Mouse (Mus musculus) spleen, adult 2 months (tissue): ENCODE measurements around the gene Cacnb2. TPM values are rescaled to one million over a fixed set of nuclear protein-coding genes. Genes with fewer than 3 reads are reported as not detected.
"Not testable (repeated sequence)": the region's sequence is repeated elsewhere in the genome, so short reads cannot be mapped to it uniquely, and the experiment has no call there.

Experiments
- DNase-seq, 2 experiments: peaks; one replicate each; pipeline versions ENCODE4 v3.0.0 to v3.0.0-alpha.2; 2012 to 2021; ENCODE audit warnings: low spot score in 2 of 2, low read depth in 1 of 2
- H3K27ac ChIP-seq: fragments of 200-500 bp; 2 replicates; pipeline ENCODE4 v1.5.1; 2012; ENCODE audit warnings: low read length, inconsistent platforms; ENCODE audit not compliant: insufficient read depth
- H3K27me3 ChIP-seq: fragments of 200-500 bp; 2 replicates; pipeline ENCODE4 v1.6.1; 2012; ENCODE audit warnings: mild to moderate bottlenecking, moderate library complexity, low read length, inconsistent platforms; ENCODE audit not compliant: control insufficient read depth, insufficient read depth
- H3K36me3 ChIP-seq: fragments of 200-500 bp; 2 replicates; pipeline ENCODE4 v1.6.1; 2012; ENCODE audit warnings: mild to moderate bottlenecking, low read length, inconsistent platforms; ENCODE audit not compliant: control insufficient read depth, insufficient read depth
- H3K4me1 ChIP-seq: fragments of 200-500 bp; 2 replicates; pipeline ENCODE4 v1.6.1; 2011; ENCODE audit warnings: inconsistent platforms; ENCODE audit not compliant: control insufficient read depth, insufficient read depth, insufficient read length
- H3K4me3 ChIP-seq: fragments of 200-500 bp; 2 replicates; pipeline ENCODE4 v1.5.1; 2011; ENCODE audit warnings: mild to moderate bottlenecking, inconsistent platforms; ENCODE audit not compliant: insufficient read depth, insufficient read length; ENCODE audit errors: extremely low read depth
- CTCF ChIP-seq: fragments of 200-500 bp; IDR thresholded peaks from 2 replicates; pipeline ENCODE4 v1.5.1; 2011; ENCODE audit warnings: mild to moderate bottlenecking, inconsistent platforms; ENCODE audit not compliant: insufficient read depth, insufficient read length, insufficient replicate concordance; ENCODE audit errors: extremely low read depth
- POLR2A ChIP-seq: fragments of 200-500 bp; IDR thresholded peaks from 2 replicates; pipeline ENCODE4 v1.6.1; 2011; ENCODE audit warnings: low read depth, low read length, inconsistent platforms
- WGBS: fragments of 180-500 bp; shearing (Covaris S2); methylation state at CpG from one replicate; pipeline ENCODE4 v1.1.7; 2018; 5-methylcytosine and 5-hydroxymethylcytosine counted together
- polyA plus RNA-seq: library from polyadenylated mRNA; depleted of rRNA; stranded (reverse); fragments of >200 nt; gene quantifications from 2 replicates; pipeline ENCODE4 v1.2.3, GENCODE M21; 2012

Gene Cacnb2
- polyA plus RNA-seq, 1 experiment, result 0.37 TPM

DNA sequence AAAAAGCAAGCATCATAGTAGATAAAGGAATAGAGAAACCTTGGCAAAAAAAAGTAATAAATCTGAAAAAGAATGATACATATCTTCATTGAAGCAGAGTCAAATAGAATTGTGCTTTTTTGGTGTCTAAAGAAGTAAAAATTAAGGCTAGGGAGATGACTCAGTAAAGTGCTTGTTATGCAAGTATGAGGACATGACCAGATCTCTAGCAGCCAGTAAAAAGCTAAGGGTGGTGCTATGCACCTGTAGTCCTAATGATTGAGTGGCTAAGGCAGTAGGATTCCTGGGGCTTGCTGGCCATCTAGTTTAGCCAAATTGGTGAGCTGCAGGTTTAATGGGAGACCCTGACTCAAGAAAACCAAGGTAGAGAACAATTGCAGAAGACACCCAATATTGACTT, 122.5 kb downstream of the Cacnb2 start:
- H3K27me3 ChIP-seq, result no peaks in the 10 kb centered on the region
- no peak overlapping the region for H3K27ac ChIP-seq
- no peak for TF ChIP-seq POLR2A
- no peak for TF ChIP-seq CTCF
- no peak for DNase-seq
- no peaks in the 10 kb centered on the region for H3K36me3 ChIP-seq
- H3K4me3 ChIP-seq, result no peak overlapping the region
- H3K4me1 ChIP-seq, result no peaks in the 10 kb centered on the region

DNA sequence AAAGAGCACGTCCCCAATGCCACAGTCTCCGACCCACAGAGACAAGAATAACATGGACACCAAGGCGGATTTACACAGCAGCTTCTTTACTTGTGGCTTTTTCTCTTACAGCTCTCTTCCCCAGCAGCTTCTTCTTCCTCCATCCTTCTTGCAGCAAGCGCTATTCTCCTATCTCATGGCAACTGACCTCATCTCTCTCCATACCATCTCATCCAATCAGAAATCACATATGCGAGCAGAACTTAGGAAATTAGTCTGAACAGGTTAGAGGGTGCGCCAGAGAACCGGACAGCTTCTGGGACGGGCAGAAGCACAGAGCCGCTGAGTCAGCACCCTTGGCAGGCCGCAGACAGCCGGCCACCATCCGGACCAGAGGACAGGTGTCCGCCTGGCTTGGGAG, 123.7 kb downstream of the Cacnb2 start:
- not testable (repeated sequence) for H3K4me1 ChIP-seq, H3K27ac ChIP-seq, H3K4me3 ChIP-seq, DNase-seq, H3K27me3 ChIP-seq, H3K36me3 ChIP-seq
- 94% methylated on average over 13 of the region's 13 CpGs for WGBS

DNA sequence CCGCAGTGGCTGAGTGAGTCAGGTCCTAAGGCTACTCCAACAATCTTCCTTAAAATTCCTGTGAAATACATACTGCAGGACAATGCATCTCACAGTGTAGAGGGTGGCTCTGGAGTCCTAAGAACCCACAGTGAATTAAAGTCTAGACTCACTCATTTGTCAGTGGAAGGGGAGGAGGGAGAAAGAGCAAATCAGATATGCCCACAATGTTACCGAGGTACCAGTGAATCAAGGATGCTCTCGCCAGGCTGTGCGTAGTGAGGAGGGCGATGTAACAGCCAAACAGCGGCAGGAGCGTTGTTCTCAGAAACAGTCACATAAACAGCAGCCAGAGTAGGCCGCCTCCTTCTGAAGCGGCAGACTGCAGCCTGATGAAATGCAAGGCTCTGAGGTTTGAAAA, 136.0 kb downstream of the Cacnb2 start:
- H3K4me3 ChIP-seq, result no peak overlapping the region
- no peaks in the 10 kb centered on the region for H3K4me1 ChIP-seq
- H3K36me3 ChIP-seq, result no peaks in the 10 kb centered on the region
- DNase-seq, result no peak
- no peak for TF ChIP-seq CTCF
- TF ChIP-seq POLR2A, result no peak
- no peaks in the 10 kb centered on the region for H3K27me3 ChIP-seq
- WGBS, result 90% methylated on average over 9 of the region's 9 CpGs
- no peak overlapping the region for H3K27ac ChIP-seq

- DNase-seq, result no peak
- H3K4me3 ChIP-seq, result no peak overlapping the region
- TF ChIP-seq POLR2A (no peak), CTCF (no peak)
- H3K27ac ChIP-seq, result no peak overlapping the region
- H3K36me3 ChIP-seq, result no peaks in the 10 kb centered on the region
- no peaks in the 10 kb centered on the region for H3K27me3 ChIP-seq
- WGBS, result 93% methylated on average over 15 of the region's 15 CpGs
- no peaks in the 10 kb centered on the region for H3K4me1 ChIP-seq
Measured at GRCm38 (mm10) chr2:14739510-14739909, 136.6 kb downstream of the Cacnb2 start.

- no peaks in the 10 kb centered on the region for H3K36me3 ChIP-seq
- no peaks in the 10 kb centered on the region for H3K27me3 ChIP-seq
- no peak overlapping the region for H3K4me3 ChIP-seq
- WGBS, result 95% methylated on average over 7 of the region's 7 CpGs
- TF ChIP-seq CTCF (no peak), POLR2A (no peak)
- DNase-seq, result no peak
- H3K27ac ChIP-seq, result no peak overlapping the region
- no peaks in the 10 kb centered on the region for H3K4me1 ChIP-seq
Measured at GRCm38 (mm10) chr2:14740359-14740758, 137.5 kb downstream of the Cacnb2 start.

- no peaks in the 10 kb centered on the region for H3K36me3 ChIP-seq
- no peak overlapping the region for H3K27ac ChIP-seq
- TF ChIP-seq CTCF, result no peak
- TF ChIP-seq POLR2A, result no peak
- H3K4me3 ChIP-seq, result no peak overlapping the region
- no peak for DNase-seq
- no peaks in the 10 kb centered on the region for H3K27me3 ChIP-seq
- H3K4me1 ChIP-seq, result no peaks in the 10 kb centered on the region
- WGBS, result 89% methylated on average over 1 of the region's 1 CpGs
Measured at GRCm38 (mm10) chr2:14744761-14745160, 141.9 kb downstream of the Cacnb2 start.

DNA sequence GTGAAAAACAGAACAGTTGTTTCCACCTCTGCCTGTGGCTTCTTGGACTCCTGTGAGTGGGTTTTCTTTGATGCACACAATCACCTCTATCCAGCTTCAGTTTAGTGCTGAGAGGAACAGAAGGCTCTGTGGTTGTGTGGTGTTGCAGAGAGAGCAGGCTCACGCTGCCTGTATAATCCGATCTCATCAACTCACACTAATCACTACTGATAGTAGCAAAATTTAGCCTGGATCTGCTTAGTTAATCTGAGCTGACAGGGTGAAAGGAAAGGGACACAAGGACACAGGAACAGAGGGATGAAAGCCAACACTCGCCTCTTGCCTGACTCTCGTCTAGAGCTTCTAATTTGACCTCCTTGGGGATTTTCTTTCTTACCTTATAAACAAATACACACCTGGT, 160.0 kb downstream of the Cacnb2 start:
- no peaks in the 10 kb centered on the region for H3K36me3 ChIP-seq
- DNase-seq, result no peak
- 86% methylated on average over 4 of the region's 4 CpGs for WGBS
- H3K27ac ChIP-seq, result no peak overlapping the region
- H3K27me3 ChIP-seq, result no peaks in the 10 kb centered on the region
- H3K4me3 ChIP-seq, result no peak overlapping the region
- TF ChIP-seq POLR2A, result no peak
- TF ChIP-seq CTCF, result no peak
- no peaks in the 10 kb centered on the region for H3K4me1 ChIP-seq

DNA sequence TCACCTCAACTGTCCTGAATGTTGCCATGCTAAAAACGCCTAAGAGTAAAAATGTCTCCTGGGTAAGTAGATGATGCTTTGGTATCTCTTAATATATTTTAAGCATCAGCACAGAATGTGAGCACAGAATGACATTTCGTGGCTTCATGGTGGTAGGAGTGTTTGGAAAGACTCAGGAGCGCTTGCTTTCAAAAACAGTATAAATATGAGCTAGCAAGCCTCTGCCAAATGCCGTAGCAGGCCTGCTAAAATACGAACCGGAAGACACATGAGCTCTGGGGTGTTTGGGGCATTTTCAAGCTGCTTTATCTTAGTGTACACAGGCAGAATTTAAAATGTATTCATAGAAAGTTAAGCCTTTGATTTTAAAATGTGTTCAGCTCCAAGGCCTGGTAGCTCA, 161.0 kb downstream of the Cacnb2 start:
- H3K27ac ChIP-seq, result no peak overlapping the region
- WGBS, result 88% methylated on average over 6 of the region's 6 CpGs
- DNase-seq, result no peak
- no peaks in the 10 kb centered on the region for H3K4me1 ChIP-seq
- no peaks in the 10 kb centered on the region for H3K27me3 ChIP-seq
- no peak for TF ChIP-seq POLR2A
- no peak for TF ChIP-seq CTCF
- no peaks in the 10 kb centered on the region for H3K36me3 ChIP-seq
- no peak overlapping the region for H3K4me3 ChIP-seq
